Mouse (Mus musculus): ENCODE data around the gene Cdc42ep1. TPM values are rescaled to one million over a fixed set of nuclear protein-coding genes. Genes with fewer than 3 reads are reported as not detected.
"Not testable (repeated sequence)": the region's sequence is repeated elsewhere in the genome, so short reads cannot be mapped to it uniquely, and the experiment has no call there.

Gene Cdc42ep1
- polyA plus RNA-seq, 1 experiment, result not detected

DNA sequence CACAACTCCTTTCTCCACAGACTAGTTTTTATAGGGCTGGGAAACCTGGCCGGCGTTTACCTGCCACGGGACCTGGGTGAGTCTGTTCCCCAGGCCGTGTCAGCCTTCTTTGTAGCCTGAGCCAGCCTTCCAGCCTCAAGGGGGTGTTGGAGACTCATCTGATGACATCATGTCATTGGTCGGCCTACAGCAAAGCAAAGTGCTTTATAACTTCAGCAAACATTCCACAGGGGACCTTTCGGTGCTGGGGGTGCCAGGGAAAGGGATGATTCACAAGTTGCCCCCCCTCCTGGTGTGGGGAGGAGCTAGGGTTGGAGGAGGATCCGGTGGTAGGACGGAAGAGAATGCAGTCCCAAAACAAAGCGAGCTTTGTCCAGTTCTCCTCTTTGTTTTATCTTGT is 2.4 kb downstream of the Cdc42ep1 start:
- peaks cover 30% of the 10 kb centered on the region for H3K4me1 ChIP-seq (ENCODE audit: control insufficient read depth, insufficient read depth, low read length)
- no peak overlapping the region for H3K4me3 ChIP-seq (ENCODE audit: insufficient read depth, low read depth, low read length)
- H3K27ac ChIP-seq (ENCODE audit: insufficient read depth, low read depth, low read length), result no peak overlapping the region
- 46% methylated on average over 9 of the region's 9 CpGs for WGBS
- TF ChIP-seq POLR2A (IDR thresholded peaks at IDR 0.05; ENCODE audit: insufficient read depth, low read depth, low read length) (no peak), CTCF (IDR thresholded peaks at IDR 0.05; ENCODE audit: insufficient read depth, low read depth, low read length) (no peak)

DNA sequence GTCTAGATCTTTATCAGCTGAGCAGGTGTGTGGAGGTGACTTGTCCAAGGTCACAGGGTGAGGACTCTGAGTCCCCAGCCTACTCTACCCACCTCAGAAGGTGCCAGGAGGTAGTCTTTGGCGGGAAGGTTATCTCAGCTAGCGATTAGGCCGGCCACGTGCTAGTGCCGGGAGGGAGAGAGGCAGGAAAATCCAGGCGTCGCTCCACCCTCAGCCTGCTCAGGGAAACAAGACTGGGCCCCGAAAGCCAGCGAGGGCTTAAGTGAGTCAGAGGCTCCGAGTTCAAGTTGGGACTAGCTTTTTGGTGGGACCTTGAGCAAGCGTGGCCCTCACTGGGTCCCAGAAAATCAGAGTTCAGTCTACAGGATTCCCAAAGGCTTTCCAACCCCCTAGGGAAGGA is 2.9 kb downstream of the Cdc42ep1 start:
- Histone ChIP-seq H3K4me1 (ENCODE audit: control insufficient read depth, insufficient read depth, low read length) (peaks cover 29% of the 10 kb centered on the region), H3K27ac (ENCODE audit: insufficient read depth, low read depth, low read length) (no peak overlapping the region), H3K4me3 (ENCODE audit: insufficient read depth, low read depth, low read length) (no peak overlapping the region)
- 64% methylated on average over 11 of the region's 11 CpGs for whole genome bisulfite sequencing
- TF ChIP-seq POLR2A (IDR thresholded peaks at IDR 0.05; ENCODE audit: insufficient read depth, low read depth, low read length) (no peak), CTCF (IDR thresholded peaks at IDR 0.05; ENCODE audit: insufficient read depth, low read depth, low read length) (no peak)

DNA sequence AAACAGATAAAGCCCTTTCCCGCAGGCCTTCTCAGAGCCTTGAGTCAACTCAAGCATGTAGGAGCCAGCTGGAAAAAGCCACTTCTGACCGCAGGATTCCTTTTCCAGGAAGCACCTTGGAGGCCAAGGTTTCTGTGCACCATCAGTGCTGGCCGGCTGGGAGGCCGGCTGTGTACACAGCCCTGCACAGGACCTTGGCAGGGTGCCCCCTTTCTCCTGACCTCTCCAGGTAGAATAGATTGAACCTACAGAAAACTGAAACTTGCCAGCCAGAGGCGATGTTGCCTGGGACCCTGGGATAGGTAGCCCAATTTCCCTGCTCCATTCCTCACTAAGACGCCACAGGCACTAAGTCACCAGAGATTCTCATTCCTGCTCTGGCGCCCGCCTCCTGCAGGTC is 3.4 kb downstream of the Cdc42ep1 start:
- no peak for TF ChIP-seq CTCF (IDR thresholded peaks at IDR 0.05; ENCODE audit: insufficient read depth, low read depth, low read length)
- TF ChIP-seq POLR2A (IDR thresholded peaks at IDR 0.05; ENCODE audit: insufficient read depth, low read depth, low read length), result no peak
- Histone ChIP-seq H3K4me3 (ENCODE audit: insufficient read depth, low read depth, low read length) (no peak overlapping the region), H3K27ac (ENCODE audit: insufficient read depth, low read depth, low read length) (no peak overlapping the region), H3K4me1 (ENCODE audit: control insufficient read depth, insufficient read depth, low read length) (peaks cover 28% of the 10 kb centered on the region)
- WGBS, result 85% methylated on average over 8 of the region's 8 CpGs

DNA sequence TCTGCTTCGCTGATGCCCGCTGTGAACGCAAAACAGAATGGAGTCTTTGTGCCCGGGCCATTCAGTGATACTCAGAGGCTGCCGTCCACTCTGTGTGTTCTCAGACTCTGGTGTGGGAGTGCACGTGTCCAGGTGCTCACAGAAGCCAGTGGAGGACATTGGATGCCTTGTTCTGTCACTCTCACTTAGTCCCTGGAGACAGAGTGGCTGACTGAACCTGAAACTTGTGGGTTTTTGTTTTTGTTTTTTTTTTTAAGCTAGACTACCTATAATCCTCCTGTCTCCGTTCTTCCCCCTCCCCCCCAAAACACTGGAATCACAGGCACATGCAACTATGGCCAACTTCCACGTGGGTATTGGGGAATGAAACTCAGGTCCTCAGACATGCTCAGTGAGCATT is 3.9 kb downstream of the Cdc42ep1 start:
- TF ChIP-seq POLR2A (IDR thresholded peaks at IDR 0.05; ENCODE audit: insufficient read depth, low read depth, low read length) (no peak), CTCF (IDR thresholded peaks at IDR 0.05; ENCODE audit: insufficient read depth, low read depth, low read length) (no peak)
- Histone ChIP-seq H3K27ac (ENCODE audit: insufficient read depth, low read depth, low read length) (no peak overlapping the region), H3K4me3 (ENCODE audit: insufficient read depth, low read depth, low read length) (no peak overlapping the region), H3K4me1 (ENCODE audit: control insufficient read depth, insufficient read depth, low read length) (peaks cover 25% of the 10 kb centered on the region)
- 74% methylated on average over 8 of the region's 8 CpGs for WGBS

DNA sequence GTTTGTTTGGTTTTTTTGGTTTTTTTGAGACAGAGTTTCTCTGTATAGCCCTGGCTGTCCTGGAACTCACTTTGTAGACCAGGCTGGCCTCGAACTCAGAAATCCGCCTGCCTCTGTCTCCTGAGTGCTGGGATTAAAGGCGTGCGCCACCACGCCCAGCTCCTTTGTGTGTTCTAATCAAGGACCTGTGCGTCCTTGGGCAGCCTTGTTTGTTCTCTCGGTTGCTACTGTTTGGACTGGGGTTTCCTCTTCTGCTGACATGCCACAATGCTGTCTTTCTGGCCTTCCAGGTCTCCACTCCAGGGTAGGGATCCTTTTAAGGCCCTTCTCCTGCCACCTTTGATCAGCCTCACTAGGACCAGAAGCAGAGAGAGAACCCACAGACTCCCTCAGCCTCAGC is 4.4 kb downstream of the Cdc42ep1 start:
- not testable (repeated sequence) for H3K4me3 ChIP-seq (ENCODE audit: insufficient read depth, low read depth, low read length); H3K27ac ChIP-seq (ENCODE audit: insufficient read depth, low read depth, low read length)
- H3K4me1 ChIP-seq (ENCODE audit: control insufficient read depth, insufficient read depth, low read length), result peaks cover 29% of the 10 kb centered on the region
- 85% methylated on average over 7 of the region's 7 CpGs for WGBS

DNA sequence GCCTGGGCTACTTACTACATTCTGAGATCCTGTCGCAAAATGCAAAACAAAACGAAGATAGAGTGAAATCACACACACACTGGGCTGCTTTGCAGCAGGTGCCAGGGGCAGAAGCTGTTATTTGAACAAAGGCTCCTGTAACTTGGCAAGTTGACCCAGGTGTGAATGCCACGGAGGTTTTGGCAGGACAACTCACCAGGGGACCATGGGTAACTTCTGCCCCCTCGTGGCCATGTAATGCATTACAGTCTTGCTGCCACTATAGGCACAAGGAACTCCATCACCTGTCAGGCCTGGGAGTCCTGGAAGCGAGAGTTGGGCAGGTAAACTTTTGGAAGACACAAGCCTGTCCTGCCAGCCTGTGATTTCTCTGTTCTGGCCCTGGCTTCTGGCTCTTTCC is 6.0 kb downstream of the Cdc42ep1 start:
- WGBS, result 27% methylated on average over 5 of the region's 5 CpGs
- TF ChIP-seq POLR2A (IDR thresholded peaks at IDR 0.05; ENCODE audit: insufficient read depth, low read depth, low read length) (no peak), CTCF (IDR thresholded peaks at IDR 0.05; ENCODE audit: insufficient read depth, low read depth, low read length) (peak; percentile 82)
- Histone ChIP-seq H3K4me3 (ENCODE audit: insufficient read depth, low read depth, low read length) (no peak overlapping the region), H3K27ac (ENCODE audit: insufficient read depth, low read depth, low read length) (no peak overlapping the region), H3K4me1 (ENCODE audit: control insufficient read depth, insufficient read depth, low read length) (peaks cover 20% of the 10 kb centered on the region)

DNA sequence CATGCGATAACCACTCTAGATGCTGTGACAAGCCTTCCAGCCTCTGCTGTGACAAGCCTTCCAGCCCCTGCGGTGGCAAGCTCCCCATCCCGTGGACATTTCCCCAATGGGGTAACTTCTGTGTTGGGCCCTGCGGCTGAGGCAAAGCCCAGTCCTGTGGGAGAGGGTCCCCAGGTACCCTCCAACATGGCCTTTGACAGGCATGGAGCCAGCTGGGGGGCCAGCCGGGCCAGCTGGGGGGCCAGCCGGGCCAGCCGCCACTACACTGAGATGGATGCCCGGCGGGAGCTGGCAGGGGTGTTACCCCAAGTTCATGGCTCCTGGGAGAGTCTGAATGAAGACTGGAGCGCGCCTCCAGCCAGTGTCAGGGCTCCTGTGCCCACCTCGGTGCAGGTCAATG is 7.1 kb downstream of the Cdc42ep1 start:
- TF ChIP-seq POLR2A (IDR thresholded peaks at IDR 0.05; ENCODE audit: insufficient read depth, low read depth, low read length), result no peak
- no peak for TF ChIP-seq CTCF (IDR thresholded peaks at IDR 0.05; ENCODE audit: insufficient read depth, low read depth, low read length)
- Histone ChIP-seq H3K4me3 (ENCODE audit: insufficient read depth, low read depth, low read length) (no peak overlapping the region), H3K27ac (ENCODE audit: insufficient read depth, low read depth, low read length) (no peak overlapping the region), H3K4me1 (ENCODE audit: control insufficient read depth, insufficient read depth, low read length) (peaks cover 20% of the 10 kb centered on the region)
- WGBS, result 84% methylated on average over 12 of the region's 12 CpGs

DNA sequence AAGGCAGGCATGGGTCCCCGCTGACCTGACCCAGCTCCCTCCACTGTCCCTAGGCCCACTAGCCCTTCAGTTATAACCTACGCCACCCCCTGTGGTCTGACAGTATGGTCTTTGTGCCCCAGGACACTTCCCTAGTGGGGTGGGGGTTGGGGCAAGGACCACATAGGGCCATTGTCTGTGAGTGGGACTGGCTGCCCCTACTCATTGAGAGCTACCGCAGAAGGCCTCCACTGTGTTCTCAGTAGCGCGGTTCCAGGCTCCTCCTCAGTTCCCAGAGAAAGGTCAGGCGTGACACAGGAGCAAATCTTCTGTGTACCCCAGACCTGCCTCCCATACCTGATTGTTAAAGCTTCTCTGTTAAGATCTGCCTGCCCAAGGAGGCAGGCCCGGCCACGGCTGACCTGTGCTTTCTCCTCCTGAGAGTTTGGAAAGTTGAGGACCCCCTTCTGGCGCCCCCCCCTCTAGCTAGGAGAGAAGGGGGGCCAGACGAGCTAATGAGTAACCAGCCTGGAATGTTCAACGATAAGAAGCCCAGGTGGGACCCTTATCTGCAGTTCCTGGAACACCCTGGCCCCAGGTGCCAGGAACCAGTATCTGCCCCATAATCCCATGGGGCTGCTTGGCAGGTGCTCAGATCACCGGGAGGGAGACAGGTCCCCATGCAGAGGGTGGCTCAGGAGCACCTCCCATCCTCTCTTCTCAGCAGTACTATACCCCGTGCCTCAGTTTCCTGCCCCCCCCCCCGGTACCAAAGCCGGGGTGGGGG is 7.8 kb downstream of the Cdc42ep1 start:
- H3K4me1 ChIP-seq (ENCODE audit: control insufficient read depth, insufficient read depth, low read length), result peaks cover 15% of the 10 kb centered on the region
- 0 out of 2 replicates have a peak, but pooled peaks have one; percentile 13 for TF ChIP-seq CTCF (IDR thresholded peaks at IDR 0.05; ENCODE audit: insufficient read depth, low read depth, low read length)
- TF ChIP-seq POLR2A (IDR thresholded peaks at IDR 0.05; ENCODE audit: insufficient read depth, low read depth, low read length), result no peak
- H3K4me3 ChIP-seq (ENCODE audit: insufficient read depth, low read depth, low read length), result no peak overlapping the region
- WGBS, result 70% methylated on average over 15 of the region's 15 CpGs
- H3K27ac ChIP-seq (ENCODE audit: insufficient read depth, low read depth, low read length), result no peak overlapping the region

DNA sequence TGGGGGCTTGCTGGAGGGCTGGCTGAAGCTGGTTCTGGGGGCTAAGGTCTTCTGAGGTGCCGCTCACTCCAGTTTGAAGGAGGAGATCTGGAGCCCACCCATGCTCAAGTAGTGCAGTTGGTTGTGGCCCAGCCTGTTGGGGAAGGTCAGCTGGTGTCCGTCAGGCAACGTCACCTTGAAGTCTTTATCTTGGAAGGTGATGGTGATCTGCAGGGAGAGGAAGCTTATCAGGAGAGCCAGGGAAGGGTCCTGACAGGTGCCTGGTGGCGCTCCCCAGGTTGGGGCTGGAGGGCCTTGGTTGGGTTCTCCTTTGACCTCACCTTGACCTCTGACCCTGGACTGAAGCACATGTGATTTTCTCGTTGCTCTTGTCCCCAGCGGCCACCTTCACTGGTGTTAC is 8.5 kb downstream of the Cdc42ep1 start:
- 86% methylated on average over 6 of the region's 6 CpGs for WGBS
- Histone ChIP-seq H3K27ac (ENCODE audit: insufficient read depth, low read depth, low read length) (no peak overlapping the region), H3K4me3 (ENCODE audit: insufficient read depth, low read depth, low read length) (no peak overlapping the region), H3K4me1 (ENCODE audit: control insufficient read depth, insufficient read depth, low read length) (peaks cover 13% of the 10 kb centered on the region)
- TF ChIP-seq POLR2A (IDR thresholded peaks at IDR 0.05; ENCODE audit: insufficient read depth, low read depth, low read length) (no peak), CTCF (IDR thresholded peaks at IDR 0.05; ENCODE audit: insufficient read depth, low read depth, low read length) (no peak)

Data from olfactory bulb, adult 2 months (tissue).